Mouse (Mus musculus) heart, postnatal 36 days (tissue): ENCODE data around the gene Timp3. TPM values are rescaled to one million over a fixed set of nuclear protein-coding genes. Genes with fewer than 3 reads are reported as not detected.

Experiments
- DNase-seq, 2 experiments: peaks; one replicate each; pipeline ENCODE4 v3.0.0; 2021 to 2022
- intact Hi-C: fragments of 180-260 bp; cut with DNase I; formaldehyde crosslinking; loops from one replicate; pipeline ENCODE4 v1.15.1; 2025
- total RNA-seq, 2 experiments: library from RNA; stranded (reverse); gene quantifications; 2 replicates each; pipeline ENCODE4 v1.2.3; 2021

The Timp3 gene
- total RNA-seq, 2 experiments from 2014 or later: 165 to 209 TPM

GRCm38 (mm10) chr10:86295454-86296098 is 4.6 kb upstream of the Timp3 start:
- intact Hi-C loops: loop anchor here (1.0 to 5.0 kb wide), 6 partner anchors 21 to 328 kb away; no protein-coding TSS in a partner anchor
- no peak for DNase-seq

GRCm38 (mm10) chr10:86296111-86296510 is 4.1 kb upstream of the Timp3 start:
- intact Hi-C loops: loop anchor here (1.0 to 5.0 kb wide), 6 partner anchors 21 to 329 kb away; no protein-coding TSS in a partner anchor
- peak; percentile 84 to 87 for DNase-seq

- intact Hi-C loops: loop anchor here (2.0 to 5.0 kb wide), 3 partner anchors 23 to 330 kb away; no protein-coding TSS in a partner anchor
- DNase-seq: no peak
Observed at GRCm38 (mm10) chr10:86297307-86297706, 2.9 kb upstream of the Timp3 start.

GRCm38 (mm10) chr10:86298326-86298725 is 1.8 kb upstream of the Timp3 start:
- DNase-seq: no peak
- intact Hi-C loops: loop anchor here (5.0 kb wide), 2 partner anchors 96 to 331 kb away; no protein-coding TSS in a partner anchor

- intact Hi-C loops: loop anchor here (2.0 to 5.0 kb wide), 3 partner anchors 97 to 332 kb away; no protein-coding TSS in a partner anchor
- DNase-seq: no peak
Observed at GRCm38 (mm10) chr10:86299795-86300194, 377 bp upstream of the Timp3 start.

- DNase-seq: no peak
- intact Hi-C loops: loop anchor here (1.0 to 2.0 kb wide), 2 partner anchors 39 to 278 kb away; no protein-coding TSS in a partner anchor
Observed at GRCm38 (mm10) chr10:86301117-86301490, 932 bp downstream of the Timp3 start.

- intact Hi-C loops: loop anchor here (1.0 to 2.0 kb wide), 3 partner anchors 39 to 279 kb away; no protein-coding TSS in a partner anchor
- peak; percentile 46 to 65 for DNase-seq
Observed at GRCm38 (mm10) chr10:86301593-86302317, 1.6 kb downstream of the Timp3 start.

GRCm38 (mm10) chr10:86302318-86302648 is 2.1 kb downstream of the Timp3 start:
- peak in 1 of 2 experiments; percentile 40 for DNase-seq
- intact Hi-C loops: loop anchor here (1.0 kb wide), 1 partner anchor 150 kb away; no protein-coding TSS in a partner anchor

GRCm38 (mm10) chr10:86302761-86303494 is 2.8 kb downstream of the Timp3 start:
- intact Hi-C loops: loop anchor here (1.0 kb wide), 1 partner anchor 149 kb away; no protein-coding TSS in a partner anchor
- DNase-seq: peak; percentile 76 to 79

GRCm38 (mm10) chr10:86303495-86303876 is 3.3 kb downstream of the Timp3 start:
- no peak for DNase-seq
- intact Hi-C loops: no loop called here

- intact Hi-C loops: no loop called here
- no peak for DNase-seq
Observed at GRCm38 (mm10) chr10:86304583-86304982, 4.4 kb downstream of the Timp3 start.

- DNase-seq: no peak
- intact Hi-C loops: no loop called here
Observed at GRCm38 (mm10) chr10:86307235-86307634, 7.1 kb downstream of the Timp3 start.

GRCm38 (mm10) chr10:86310527-86310926 is 10.4 kb downstream of the Timp3 start:
- no peak for DNase-seq
- intact Hi-C loops: no loop called here

GRCm38 (mm10) chr10:86312976-86313375 is 12.8 kb downstream of the Timp3 start:
- intact Hi-C loops: no loop called here
- DNase-seq: no peak

- intact Hi-C loops: no loop called here
- DNase-seq: no peak
Observed at GRCm38 (mm10) chr10:86313448-86313847, 13.3 kb downstream of the Timp3 start.

GRCm38 (mm10) chr10:86315513-86315912 is 15.3 kb downstream of the Timp3 start:
- DNase-seq: no peak
- intact Hi-C loops: no loop called here

GRCm38 (mm10) chr10:86317633-86318032 is 17.5 kb downstream of the Timp3 start:
- intact Hi-C loops: no loop called here
- DNase-seq: no peak

GRCm38 (mm10) chr10:86318552-86319140 is 18.5 kb downstream of the Timp3 start:
- no peak for DNase-seq
- intact Hi-C loops: no loop called here

- no peak for DNase-seq
- intact Hi-C loops: no loop called here
Observed at GRCm38 (mm10) chr10:86319526-86319925, 19.4 kb downstream of the Timp3 start.

- intact Hi-C loops: no loop called here
- no peak for DNase-seq
Observed at GRCm38 (mm10) chr10:86320204-86320603, 20.0 kb downstream of the Timp3 start.

- no peak for DNase-seq
- intact Hi-C loops: no loop called here
Observed at GRCm38 (mm10) chr10:86321194-86321593, 21.0 kb downstream of the Timp3 start.
